Mouse (Mus musculus) C2C12 (cell line): Measurements from ENCODE around the gene Gjc2. TPM values are rescaled to one million over a fixed set of nuclear protein-coding genes. Genes with fewer than 3 reads are reported as not detected.

Source experiments
- H3K27me3 ChIP-seq: one replicate; pipeline ENCODE4 v1.6.1; 2011; ENCODE audit not compliant: control insufficient read depth, insufficient read depth, insufficient read length
- H3K36me3 ChIP-seq: one replicate; pipeline ENCODE4 v1.6.1; 2011; ENCODE audit not compliant: control insufficient read depth, insufficient read depth
- H3K4me3 ChIP-seq: one replicate; pipeline ENCODE4 v1.5.1; 2011; ENCODE audit warnings: mild to moderate bottlenecking, control low read depth; ENCODE audit not compliant: poor library complexity, insufficient read depth, severe bottlenecking
- H3K79me2 ChIP-seq: one replicate; pipeline ENCODE4 v1.6.1; 2011; ENCODE audit not compliant: control insufficient read depth, insufficient read depth
- H3K79me3 ChIP-seq: one replicate; pipeline ENCODE4 v1.6.1; 2011; ENCODE audit warnings: low read depth, control low read depth
- H3ac ChIP-seq: one replicate; pipeline ENCODE3; 2011; ENCODE audit warnings: low read depth; ENCODE audit not compliant: control insufficient read depth, insufficient read length
- CEBPB ChIP-seq: IDR thresholded peaks from one replicate; pipeline ENCODE4 v1.6.1; 2011; ENCODE audit warnings: low read depth, mild to moderate bottlenecking, control low read depth, moderate library complexity
- CTCF ChIP-seq: IDR thresholded peaks from one replicate; pipeline ENCODE4 v1.5.1; 2011; ENCODE audit not compliant: control insufficient read depth, insufficient read depth, insufficient read length
- FOSL1 ChIP-seq: IDR thresholded peaks from one replicate; pipeline ENCODE4 v1.8.0; 2011; ENCODE audit warnings: mild to moderate bottlenecking, low read length; ENCODE audit not compliant: poor library complexity, insufficient read depth, severe bottlenecking
- MAX ChIP-seq: IDR thresholded peaks from one replicate; pipeline ENCODE4 v1.6.1; 2011; ENCODE audit warnings: mild to moderate bottlenecking, control low read depth
- MYOD1 ChIP-seq: IDR thresholded peaks from one replicate; pipeline ENCODE4 v1.6.1; 2011; ENCODE audit warnings: low read depth; ENCODE audit not compliant: control insufficient read depth, insufficient read length
- MYOG ChIP-seq: IDR thresholded peaks from one replicate; pipeline ENCODE4 v1.6.1; 2011; ENCODE audit not compliant: control insufficient read depth, insufficient read length; ENCODE audit errors: extremely low read depth
- USF1 ChIP-seq: IDR thresholded peaks from one replicate; pipeline ENCODE4 v1.6.1; 2011; ENCODE audit warnings: low read depth, mild to moderate bottlenecking, control low read depth, moderate library complexity
- polyA plus RNA-seq: library from polyadenylated mRNA; unstranded; fragments of >200 nt; fragmentation: generic; extraction: Trizol; gene quantifications from one replicate; pipeline ENCODE4 v1.2.1, GENCODE M21; 2012; ENCODE audit warnings: missing spikeins

Gjc2 gene
- polyA plus RNA-seq, 1 experiment, result 0.02 TPM

DNA sequence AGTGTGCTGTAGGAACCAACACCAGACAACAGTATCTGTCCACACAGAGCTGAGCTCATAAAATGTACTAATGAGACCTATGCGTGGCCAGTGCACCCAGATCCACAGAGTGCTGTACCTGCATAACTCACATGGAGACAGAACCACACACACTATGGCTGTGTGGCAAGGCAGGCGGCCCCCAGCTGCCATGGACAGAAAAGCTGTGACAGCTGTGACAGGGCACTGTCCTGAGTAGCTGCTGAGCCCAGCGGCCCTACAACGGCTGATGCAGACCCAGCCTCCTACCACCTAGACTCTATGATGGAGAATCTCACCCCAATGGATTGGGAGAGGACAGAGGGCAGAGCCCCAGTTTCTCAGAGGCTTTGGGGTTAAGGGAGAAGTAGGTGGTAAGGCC, 23.5 kb downstream of the Gjc2 start:
- Histone ChIP-seq H3K4me3 (no peak overlapping the region), H3K79me2 (no peaks in the 10 kb centered on the region), H3K36me3 (peaks cover 4% of the 10 kb centered on the region), H3K27me3 (no peaks in the 10 kb centered on the region), H3K79me3 (no peaks in the 10 kb centered on the region), H3ac (no peak overlapping the region)
- TF ChIP-seq CTCF (no peak), MYOD1 (no peak), MAX (no peak), USF1 (no peak), MYOG (no peak), CEBPB (no peak)

DNA sequence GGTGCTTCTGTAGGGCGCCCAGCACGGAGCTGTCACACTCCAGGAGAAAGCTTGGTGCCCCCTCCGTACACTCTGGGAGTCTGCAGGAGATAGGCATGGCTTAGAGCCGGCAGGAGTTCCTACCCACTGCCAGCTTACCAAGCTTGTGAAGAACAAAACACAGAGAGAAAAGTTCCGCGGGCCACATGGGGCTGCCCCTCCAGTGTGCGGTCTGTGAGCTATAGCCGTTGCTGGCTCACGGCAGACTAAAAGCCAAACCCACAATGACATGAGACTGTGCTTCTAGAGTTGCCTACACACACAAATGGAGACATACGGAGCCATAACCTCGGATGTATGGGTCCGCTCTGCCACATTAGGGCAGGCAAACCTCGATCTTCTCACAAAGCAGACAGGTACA, 23.9 kb downstream of the Gjc2 start:
- Histone ChIP-seq H3K4me3 (no peak overlapping the region), H3K79me2 (no peaks in the 10 kb centered on the region), H3K79me3 (no peaks in the 10 kb centered on the region), H3ac (no peak overlapping the region), H3K36me3 (peaks cover 4% of the 10 kb centered on the region), H3K27me3 (no peaks in the 10 kb centered on the region)
- no peak for TF ChIP-seq MAX

DNA sequence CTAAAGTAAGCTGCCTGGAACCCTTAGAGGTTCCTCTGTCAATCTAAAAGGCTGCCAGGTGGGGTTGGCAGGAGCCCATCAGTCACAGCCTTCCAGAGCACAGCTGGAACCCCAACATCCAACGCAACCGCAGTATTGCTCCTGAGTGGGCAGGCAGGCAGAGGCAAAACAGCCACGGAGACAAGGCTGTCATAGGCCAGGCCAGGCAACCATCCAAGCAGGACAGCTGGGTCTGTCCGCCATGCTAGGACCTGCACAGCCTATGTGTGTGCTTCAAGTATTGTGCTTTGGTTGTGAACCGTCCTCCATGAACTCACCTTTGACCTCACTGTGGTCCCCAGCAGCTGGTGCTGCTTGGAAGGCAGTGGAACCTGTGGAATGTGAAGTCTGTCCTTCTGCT, 27.1 kb downstream of the Gjc2 start:
- Histone ChIP-seq H3K36me3 (peaks cover 4% of the 10 kb centered on the region), H3ac (no peak overlapping the region), H3K79me2 (no peaks in the 10 kb centered on the region), H3K4me3 (no peak overlapping the region), H3K79me3 (no peaks in the 10 kb centered on the region), H3K27me3 (peaks cover under 1% of the 10 kb centered on the region)
- no peak for TF ChIP-seq MAX
- TF ChIP-seq CEBPB, result no peak
- TF ChIP-seq CTCF, result no peak
- no peak for TF ChIP-seq USF1
- TF ChIP-seq MYOD1, result no peak
- TF ChIP-seq FOSL1, result no peak
- TF ChIP-seq MYOG, result no peak

DNA sequence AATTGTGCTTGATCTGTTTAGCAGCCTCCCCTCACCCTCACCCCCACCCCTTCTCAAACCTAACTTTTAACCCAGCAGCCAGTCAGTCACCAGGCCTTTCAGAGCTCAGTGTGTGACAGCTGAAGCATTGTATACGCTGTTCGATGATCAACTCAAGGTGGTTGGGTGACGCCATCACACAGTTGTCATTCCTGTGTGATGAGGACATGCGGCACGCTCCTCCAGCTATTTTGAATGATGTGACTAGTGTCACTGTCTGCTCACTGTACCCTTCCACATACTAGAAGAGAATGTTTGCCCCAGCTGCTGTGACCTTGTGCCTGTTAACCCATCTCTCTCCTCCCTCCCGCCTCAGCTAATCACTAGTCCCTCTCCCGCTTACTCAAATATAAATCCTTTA, 28.8 kb downstream of the Gjc2 start:
- H3K36me3 ChIP-seq, result peaks cover 4% of the 10 kb centered on the region
- H3ac ChIP-seq, result no peak overlapping the region
- H3K27me3 ChIP-seq, result peaks cover 7% of the 10 kb centered on the region
- H3K79me2 ChIP-seq, result no peaks in the 10 kb centered on the region
- H3K4me3 ChIP-seq, result no peak overlapping the region
- no peaks in the 10 kb centered on the region for H3K79me3 ChIP-seq
- TF ChIP-seq MYOD1, result no peak
- no peak for TF ChIP-seq FOSL1
- no peak for TF ChIP-seq CEBPB
- no peak for TF ChIP-seq MAX
- no peak for TF ChIP-seq MYOG
- TF ChIP-seq CTCF, result no peak
- no peak for TF ChIP-seq USF1

DNA sequence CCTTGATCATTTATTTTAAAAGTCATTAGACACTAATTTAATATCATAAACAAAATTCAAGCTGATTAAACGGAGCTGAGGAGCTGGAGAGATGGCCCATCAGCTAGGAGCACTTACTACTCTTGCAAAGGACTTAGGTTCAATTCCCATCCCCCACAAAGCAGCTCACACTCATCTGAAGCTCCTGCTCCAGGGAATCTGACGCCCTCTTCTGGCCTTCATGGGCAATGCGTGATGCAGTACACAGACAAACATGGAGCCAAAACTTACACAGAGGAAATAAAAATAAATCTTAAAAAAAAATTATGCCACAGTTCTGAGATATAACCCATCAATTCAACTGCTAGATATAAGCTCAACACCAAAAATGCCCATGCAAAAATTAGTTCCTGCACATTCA, 31.3 kb downstream of the Gjc2 start:
- Histone ChIP-seq H3K27me3 (peaks cover 11% of the 10 kb centered on the region), H3K79me2 (no peaks in the 10 kb centered on the region), H3K36me3 (no peaks in the 10 kb centered on the region), H3ac (no peak overlapping the region), H3K79me3 (no peaks in the 10 kb centered on the region), H3K4me3 (no peak overlapping the region)
- TF ChIP-seq USF1 (no peak), MYOG (no peak), MAX (no peak), CEBPB (no peak)

DNA sequence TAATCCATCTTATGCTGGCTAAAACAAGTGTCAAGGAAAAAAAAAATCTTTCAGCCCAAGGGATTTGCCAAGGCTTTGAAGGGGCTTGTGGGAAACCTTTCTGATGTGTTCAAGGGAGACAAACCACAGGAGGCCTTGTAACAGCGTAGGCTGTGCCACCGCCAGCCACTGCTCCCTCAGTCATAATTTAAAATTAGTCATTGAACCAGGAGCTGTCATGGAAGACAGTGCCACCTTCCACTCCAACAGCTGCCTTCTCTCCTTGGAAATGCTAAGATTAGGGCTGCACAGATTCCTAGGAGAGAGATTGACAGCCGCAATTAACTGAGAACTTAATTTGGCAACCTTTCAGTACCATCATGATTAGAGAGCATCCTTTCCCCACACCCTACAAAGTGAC, 33.7 kb downstream of the Gjc2 start:
- Histone ChIP-seq H3K79me2 (no peaks in the 10 kb centered on the region), H3ac (no peak overlapping the region), H3K4me3 (no peak overlapping the region), H3K79me3 (no peaks in the 10 kb centered on the region), H3K27me3 (peaks cover 15% of the 10 kb centered on the region), H3K36me3 (no peaks in the 10 kb centered on the region)
- no peak for TF ChIP-seq FOSL1
- TF ChIP-seq MYOD1, result no peak
- TF ChIP-seq MAX, result no peak
- TF ChIP-seq CTCF, result no peak
- TF ChIP-seq CEBPB, result no peak
- TF ChIP-seq MYOG, result no peak
- no peak for TF ChIP-seq USF1
